Mouse (Mus musculus) limb, embryonic 10.5 days (tissue): ENCODE data around the gene Cbx5. TPM values are rescaled to one million over a fixed set of nuclear protein-coding genes. Genes with fewer than 3 reads are reported as not detected.

Experiments
- DNase-seq: peaks from one replicate; pipeline ENCODE4 v3.0.0-alpha.2; 2017; ENCODE audit warnings: low spot score
- H3K27ac ChIP-seq: fragments of 300-500 bp; sonication (generic); 2 replicates; pipeline ENCODE4 v1.5.1; 2016; ENCODE audit warnings: mild to moderate bottlenecking
- H3K27me3 ChIP-seq: fragments of 300-500 bp; sonication (generic); 2 replicates; pipeline ENCODE4 v1.6.1; 2016; ENCODE audit warnings: low read depth, mild to moderate bottlenecking; ENCODE audit not compliant: poor library complexity, severe bottlenecking
- H3K36me3 ChIP-seq: fragments of 300-500 bp; sonication (generic); 2 replicates; pipeline ENCODE4 v1.6.1; 2016; ENCODE audit warnings: mild to moderate bottlenecking, moderate library complexity
- H3K4me1 ChIP-seq: fragments of 300-500 bp; sonication (generic); 2 replicates; pipeline ENCODE4 v1.6.1; 2016
- H3K4me3 ChIP-seq: fragments of 300-500 bp; sonication (generic); 2 replicates; pipeline ENCODE4 v1.5.1; 2016; ENCODE audit warnings: mild to moderate bottlenecking, moderate library complexity
- H3K9me3 ChIP-seq: fragments of 300-500 bp; sonication (generic); replicated peaks from 2 replicates; pipeline ENCODE4 v1.6.1; 2016; ENCODE audit warnings: mild to moderate bottlenecking
- WGBS: fragments of 180-500 bp; shearing (Covaris S2); methylation state at CpG from one replicate; pipeline ENCODE4 v1.1.7; 2016; 5-methylcytosine and 5-hydroxymethylcytosine counted together
- microRNA counts: library from miRNA; unstranded; fragments of <30 nt; microRNA quantifications from one replicate; lab custom pipeline; 2017
- microRNA-seq: library from miRNA; unstranded; fragments of <30 nt; microRNA quantifications from one replicate; pipeline ENCODE4, GENCODE M21; 2017
- polyA plus RNA-seq: library from polyadenylated mRNA; unstranded; fragments of >200 nt; fragmentation: Nextera tagmentation; extraction: Ambion mirVana; gene quantifications from 2 replicates; pipeline ENCODE4 v1.2.1, GENCODE M21; 2016

Gene Cbx5
- polyA plus RNA-seq, 1 experiment from 2014 or later, result 215 TPM

DNA sequence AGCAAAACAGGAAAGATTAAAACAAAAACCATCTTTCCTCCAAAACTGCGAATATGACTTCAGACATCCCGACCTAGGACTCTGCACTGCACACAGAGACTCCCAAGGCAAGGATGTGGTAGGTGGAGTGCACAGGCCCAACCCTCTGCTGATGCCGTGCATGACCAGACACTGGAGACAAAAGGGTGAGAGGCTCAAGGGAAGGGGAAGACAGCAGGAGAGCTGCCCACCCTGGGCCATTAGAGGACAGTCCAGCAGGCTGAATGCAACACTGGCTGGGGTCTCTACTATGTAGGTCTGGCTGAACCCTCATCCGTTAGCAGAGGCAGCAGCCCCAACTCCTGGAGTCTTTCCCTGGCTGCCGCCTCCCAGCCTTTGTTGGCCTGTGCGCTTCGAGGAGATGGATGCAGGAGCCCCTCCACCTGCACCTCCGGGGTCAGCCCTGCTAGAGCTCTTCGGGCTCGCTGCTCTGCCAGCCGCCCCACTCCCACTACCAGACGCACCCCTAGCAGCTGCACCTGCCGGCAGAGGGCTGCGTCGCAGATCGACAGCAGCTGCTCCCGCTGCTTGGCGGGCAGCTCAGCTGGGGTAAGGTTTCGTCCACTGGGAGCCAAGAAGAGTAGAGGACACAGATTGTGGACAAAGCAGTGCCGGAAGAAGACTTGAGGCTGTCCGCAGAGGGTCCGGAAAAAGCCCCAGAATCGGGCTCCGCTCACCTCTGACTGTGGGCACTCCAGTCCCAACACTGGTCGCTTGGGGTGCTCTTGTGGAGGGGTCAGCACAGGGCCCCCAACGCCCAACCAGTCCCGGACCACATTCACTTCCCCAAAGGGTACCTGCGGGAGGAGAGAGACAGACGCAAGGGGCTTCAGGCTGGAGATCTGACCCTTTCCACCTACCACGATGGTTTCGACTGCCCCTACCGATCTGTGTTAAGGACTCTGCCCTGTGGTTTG lies 84.0 kb downstream of the Cbx5 start:
- no peaks in the 10 kb centered on the region for H3K9me3 ChIP-seq
- 28% methylated on average over 32 of the region's 32 CpGs for WGBS
- H3K4me3 ChIP-seq, result peak overlapping the region; percentile 16; the same call in 1 of the 2 replicates
- 0 out of 2 replicates have a peak, but pooled peaks cover 2% of the 10 kb centered on the region for H3K36me3 ChIP-seq
- H3K4me1 ChIP-seq, result peaks cover 17% of the 10 kb centered on the region
- peaks cover 52% of the 10 kb centered on the region for H3K27me3 ChIP-seq
- 0 out of 2 replicates have a peak overlapping the region, but pooled peaks have one; percentile 19 for H3K27ac ChIP-seq
- no peak for DNase-seq

GRCm38 (mm10) chr15:103152890-103153610 lies 86.6 kb downstream of the Cbx5 start:
- Histone ChIP-seq H3K27ac (no peak overlapping the region), H3K36me3 (0 out of 2 replicates have a peak, but pooled peaks cover 2% of the 10 kb centered on the region), H3K9me3 (no peaks in the 10 kb centered on the region), H3K4me3 (no peak overlapping the region), H3K27me3 (peaks cover 71% of the 10 kb centered on the region), H3K4me1 (peaks cover 17% of the 10 kb centered on the region)
- no peak for DNase-seq
- WGBS, result 92% methylated on average over 4 of the region's 4 CpGs

DNA sequence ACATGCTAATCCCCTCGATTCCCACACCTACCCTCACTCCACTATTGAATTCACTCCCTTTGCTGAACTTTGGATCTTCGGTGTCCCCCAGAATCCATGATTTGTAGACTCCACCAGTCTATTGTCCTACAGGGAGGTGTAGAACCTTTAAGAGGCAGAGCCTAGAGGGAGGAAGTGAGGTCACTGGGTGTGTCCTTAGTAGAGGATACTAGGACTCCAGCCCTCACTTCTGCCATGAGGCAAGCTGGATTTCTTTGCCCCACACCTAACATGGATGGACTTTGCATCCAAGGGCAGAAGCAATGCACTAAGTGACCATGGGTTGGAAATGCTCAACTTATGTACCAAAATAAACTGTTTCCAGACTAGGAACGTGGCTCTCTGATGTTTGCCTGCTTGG lies 87.2 kb downstream of the Cbx5 start:
- no peaks in the 10 kb centered on the region for H3K9me3 ChIP-seq
- WGBS, result 90% methylated on average over 3 of the region's 3 CpGs
- H3K4me3 ChIP-seq, result no peak overlapping the region
- DNase-seq, result no peak
- H3K4me1 ChIP-seq, result peaks cover 24% of the 10 kb centered on the region
- H3K27me3 ChIP-seq, result peaks cover 73% of the 10 kb centered on the region
- H3K36me3 ChIP-seq, result no peaks in the 10 kb centered on the region
- H3K27ac ChIP-seq, result no peak overlapping the region

GRCm38 (mm10) chr15:103147779-103148178 lies 91.8 kb downstream of the Cbx5 start:
- Histone ChIP-seq H3K4me3 (no peak overlapping the region), H3K9me3 (no peaks in the 10 kb centered on the region), H3K4me1 (peaks cover 27% of the 10 kb centered on the region), H3K27me3 (peaks cover 80% of the 10 kb centered on the region), H3K27ac (no peak overlapping the region), H3K36me3 (no peaks in the 10 kb centered on the region)
- WGBS, result 65% methylated on average over 9 of the region's 9 CpGs
- no peak for DNase-seq

GRCm38 (mm10) chr15:103147422-103147690 lies 92.3 kb downstream of the Cbx5 start:
- H3K27me3 ChIP-seq, result peaks cover 83% of the 10 kb centered on the region
- 19% methylated on average over 3 of the region's 3 CpGs for WGBS
- peak overlapping the region; percentile 55 for H3K4me3 ChIP-seq

DNA sequence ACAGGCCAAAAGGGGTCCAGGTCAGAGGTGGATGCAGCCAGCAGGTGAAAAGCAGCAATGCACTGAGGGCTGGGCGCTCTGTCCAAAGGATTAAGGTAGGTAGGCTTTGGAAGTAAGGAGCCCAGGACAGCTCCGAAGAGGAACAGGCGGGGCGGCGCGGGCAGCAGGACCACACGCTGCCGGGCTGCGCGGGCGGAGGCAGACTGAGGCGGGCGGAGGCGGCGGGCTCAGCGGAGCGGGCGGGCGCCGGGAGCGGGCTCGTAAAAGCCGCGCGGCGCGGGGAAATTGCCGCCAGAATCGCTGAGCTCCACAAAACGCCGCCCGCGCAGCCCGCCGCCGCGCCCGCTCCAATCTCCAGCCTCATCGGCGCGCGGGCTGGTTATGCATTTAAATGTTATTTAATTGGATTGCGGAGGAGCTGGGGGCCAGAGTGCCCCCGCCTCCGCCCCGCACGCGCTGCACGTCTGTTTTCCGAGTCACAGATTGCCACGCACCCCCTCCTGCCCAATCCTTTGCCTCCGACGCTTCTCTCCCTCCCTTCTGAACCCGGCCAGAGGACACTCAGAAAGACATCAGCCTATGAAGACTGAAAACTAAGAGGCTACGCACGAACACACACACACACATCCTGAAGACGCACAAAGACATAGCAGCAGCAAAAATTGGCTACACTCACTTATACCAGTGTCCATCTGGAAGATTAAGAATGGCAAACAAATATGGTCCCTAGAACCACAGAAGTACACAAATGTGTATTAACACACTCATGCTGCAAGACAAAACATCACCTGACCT lies 92.8 kb downstream of the Cbx5 start:
- Histone ChIP-seq H3K36me3 (no peaks in the 10 kb centered on the region), H3K9me3 (no peaks in the 10 kb centered on the region), H3K4me1 (peaks cover 27% of the 10 kb centered on the region), H3K27ac (peak overlapping the region; percentile 79), H3K4me3 (peak overlapping the region; percentile 55), H3K27me3 (peaks cover 85% of the 10 kb centered on the region)
- DNase-seq, result peak; percentile 71
- under 1% methylated on average over 57 of the region's 57 CpGs for WGBS

More at GRCm38 (mm10) chr15:103147422-103147690, 92.3 kb downstream of the Cbx5 start:
- Histone ChIP-seq H3K27ac (no peak overlapping the region), H3K36me3 (no peaks in the 10 kb centered on the region), H3K4me1 (peaks cover 27% of the 10 kb centered on the region), H3K9me3 (no peaks in the 10 kb centered on the region)
- no peak for DNase-seq

DNA sequence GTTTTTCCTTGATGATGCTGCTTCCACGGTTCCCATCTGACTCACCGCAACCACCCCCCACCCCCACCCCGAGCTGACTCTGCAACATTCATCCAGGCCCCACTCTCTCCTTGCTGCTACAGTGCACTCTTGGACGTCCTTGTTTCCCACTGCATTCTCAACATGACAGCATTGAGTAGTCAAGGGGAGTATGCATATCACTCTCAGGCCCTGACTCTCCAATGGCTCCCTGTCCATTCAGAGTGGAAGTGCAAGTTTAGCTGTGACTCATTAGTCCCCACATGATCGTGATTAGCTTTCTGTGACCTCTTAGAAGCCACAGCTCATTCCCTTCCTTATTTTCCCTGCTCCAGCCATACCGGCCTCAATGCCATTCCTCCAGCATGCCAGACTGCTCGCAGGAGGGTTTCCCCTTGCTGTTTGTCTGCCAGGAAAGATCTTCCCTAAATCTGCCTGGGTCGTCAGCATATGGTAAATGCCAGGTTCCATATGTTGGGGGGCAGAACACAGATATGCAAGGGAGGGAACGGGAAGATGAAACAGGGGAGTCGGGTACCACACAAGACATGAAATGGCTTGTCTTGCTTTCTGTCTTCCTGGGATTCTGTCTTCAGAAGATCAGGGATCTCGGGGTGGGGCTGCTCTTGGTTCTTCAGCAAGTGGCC lies 93.8 kb downstream of the Cbx5 start:
- H3K27ac ChIP-seq, result 0 out of 2 replicates have a peak overlapping the region, but pooled peaks have one; percentile 79
- H3K27me3 ChIP-seq, result peaks cover 87% of the 10 kb centered on the region
- WGBS, result 63% methylated on average over 11 of the region's 11 CpGs
- peaks cover 27% of the 10 kb centered on the region for H3K4me1 ChIP-seq
- no peaks in the 10 kb centered on the region for H3K36me3 ChIP-seq
- no peak for DNase-seq
- no peak overlapping the region for H3K4me3 ChIP-seq
- no peaks in the 10 kb centered on the region for H3K9me3 ChIP-seq

GRCm38 (mm10) chr15:103144176-103144575 lies 95.4 kb downstream of the Cbx5 start:
- H3K27ac ChIP-seq, result no peak overlapping the region
- H3K27me3 ChIP-seq, result peaks cover 95% of the 10 kb centered on the region
- DNase-seq, result no peak
- H3K36me3 ChIP-seq, result no peaks in the 10 kb centered on the region
- WGBS, result 40% methylated on average over 3 of the region's 3 CpGs
- H3K4me1 ChIP-seq, result peaks cover 27% of the 10 kb centered on the region
- H3K4me3 ChIP-seq, result no peak overlapping the region
- no peaks in the 10 kb centered on the region for H3K9me3 ChIP-seq

MicroRNAs encoded within 50 kb of the gene (microRNA counts, 519-probe panel; counts per million panel counts)
- 5,319 counts per million, percentile 89 among the panel's probes with 10 or more counts for microRNA mmu-miR-148b (lab: Ali Mortazavi, UCI)

Small RNA genes lying within 50 kb of the gene (microRNA-seq; reads per million reads assigned to microRNA genes)
- gene Mir148b, result 176 reads per million, percentile 57 among the genes with 10 or more reads in this experiment

Other genes starting within 250 kb of the Cbx5 start
- gene Hoxc8, start 249.2 kb downstream of the Cbx5 start, polyA plus RNA-seq, result 5.1 and 6.0 TPM in 2 replicates
- 10.1 and 10.2 TPM in 2 replicates for gene Hoxc6, start 241.6 kb downstream of the Cbx5 start, polyA plus RNA-seq
- 9.1 and 9.8 TPM in 2 replicates for gene Hoxc4, start 220.9 kb downstream of the Cbx5 start, polyA plus RNA-seq
- 16.2 and 16.8 TPM in 2 replicates for gene Smug1, start 72.7 kb downstream of the Cbx5 start, polyA plus RNA-seq
- gene Hnrnpa1, start 616 bp upstream of the Cbx5 start, polyA plus RNA-seq, result 1,775 and 1,966 TPM in 2 replicates
- gene Nfe2, start 18.6 kb upstream of the Cbx5 start, polyA plus RNA-seq, result 5.9 and 6.1 TPM in 2 replicates
- gene Copz1, start 32.9 kb upstream of the Cbx5 start, polyA plus RNA-seq, result 305 and 309 TPM in 2 replicates
- gene Gpr84, start 70.8 kb upstream of the Cbx5 start, polyA plus RNA-seq, result 0.28 and 0.30 TPM in 2 replicates
- gene Zfp385a, start 100.3 kb upstream of the Cbx5 start, polyA plus RNA-seq, result 22.1 and 22.8 TPM in 2 replicates
- gene Itga5, start 126.9 kb upstream of the Cbx5 start, polyA plus RNA-seq, result 33.5 and 36.6 TPM in 2 replicates
- not detected in 2 replicates for gene Gtsf1, start 190.7 kb upstream of the Cbx5 start, polyA plus RNA-seq
- not detected in 2 replicates for gene Gtsf2, start 208.7 kb upstream of the Cbx5 start, polyA plus RNA-seq
- 1.1 and 1.4 TPM in 2 replicates for gene Nckap1l, start 214.0 kb upstream of the Cbx5 start, polyA plus RNA-seq